Mouse (Mus musculus): ENCODE data around the gene Micu1. TPM values are rescaled to one million over a fixed set of nuclear protein-coding genes. Genes with fewer than 3 reads are reported as not detected.

Gene Micu1
- polyA plus RNA-seq, 1 experiment from 2014 or later, result 83.8 TPM

DNA sequence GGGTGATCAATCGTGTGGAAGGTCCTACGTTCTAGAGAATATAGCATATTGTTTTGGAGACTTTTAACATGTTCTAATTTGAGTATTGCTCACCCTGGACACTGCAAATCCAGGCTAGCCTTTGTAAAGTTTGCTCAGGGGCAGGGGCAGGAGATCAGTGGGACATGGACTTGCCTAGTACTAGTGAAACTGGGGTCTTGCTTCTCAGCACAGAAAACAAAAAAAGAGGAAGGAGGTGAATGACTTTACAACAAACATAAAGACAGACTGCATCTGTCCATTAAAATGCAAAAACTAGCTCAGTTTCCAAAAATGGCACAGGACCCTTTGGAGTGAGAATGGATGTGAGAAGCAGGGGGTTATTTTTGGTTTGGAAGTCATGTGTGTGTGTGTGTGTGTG is 8.2 kb upstream of the Micu1 start:
- 80% methylated on average over 2 of the region's 2 CpGs for WGBS
- H3K9ac ChIP-seq, result no peak overlapping the region
- no peak for ATAC-seq (replicated peaks; ENCODE audit: low FRiP score)

DNA sequence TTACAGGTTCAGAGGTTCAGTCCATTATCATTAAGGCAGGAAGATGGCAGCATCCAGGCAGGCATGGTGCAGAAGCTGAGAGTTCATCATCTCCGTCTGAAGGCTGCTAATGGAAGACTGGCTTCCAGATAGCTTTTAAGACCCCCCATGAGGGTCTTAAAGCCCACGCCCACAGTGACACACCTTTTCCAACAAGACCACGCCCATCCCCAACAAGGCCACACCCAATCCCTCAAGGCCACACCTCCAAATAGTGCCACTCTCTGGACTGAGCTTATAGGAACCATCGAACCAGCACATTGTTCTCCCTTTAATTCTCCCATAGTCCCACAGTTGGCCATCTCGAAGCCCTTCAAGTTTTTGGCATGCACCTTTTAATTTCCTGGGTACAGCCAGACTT is 2.8 kb upstream of the Micu1 start:
- WGBS, result 81% methylated on average over 5 of the region's 5 CpGs
- no peak overlapping the region for H3K9ac ChIP-seq
- H3K9me3 ChIP-seq (replicated peaks), result no peaks in the 10 kb centered on the region
- H3K27ac ChIP-seq, result no peak overlapping the region
- H3K27me3 ChIP-seq, result no peaks in the 10 kb centered on the region
- H3K4me1 ChIP-seq, result peaks cover 8% of the 10 kb centered on the region
- ATAC-seq (replicated peaks; ENCODE audit: low FRiP score), result no peak
- H3K4me2 ChIP-seq, result no peak overlapping the region
- no peaks in the 10 kb centered on the region for H3K36me3 ChIP-seq
- H3K4me3 ChIP-seq (replicated peaks), result no peak overlapping the region

More for the DNA sequence above, 8.2 kb upstream of the Micu1 start:
- no peaks in the 10 kb centered on the region for H3K4me1 ChIP-seq
- no peak overlapping the region for H3K27ac ChIP-seq
- H3K4me3 ChIP-seq (replicated peaks), result no peak overlapping the region
- no peaks in the 10 kb centered on the region for H3K36me3 ChIP-seq
- no peaks in the 10 kb centered on the region for H3K9me3 ChIP-seq (replicated peaks)
- no peak overlapping the region for H3K4me2 ChIP-seq
- H3K27me3 ChIP-seq, result no peaks in the 10 kb centered on the region

DNA sequence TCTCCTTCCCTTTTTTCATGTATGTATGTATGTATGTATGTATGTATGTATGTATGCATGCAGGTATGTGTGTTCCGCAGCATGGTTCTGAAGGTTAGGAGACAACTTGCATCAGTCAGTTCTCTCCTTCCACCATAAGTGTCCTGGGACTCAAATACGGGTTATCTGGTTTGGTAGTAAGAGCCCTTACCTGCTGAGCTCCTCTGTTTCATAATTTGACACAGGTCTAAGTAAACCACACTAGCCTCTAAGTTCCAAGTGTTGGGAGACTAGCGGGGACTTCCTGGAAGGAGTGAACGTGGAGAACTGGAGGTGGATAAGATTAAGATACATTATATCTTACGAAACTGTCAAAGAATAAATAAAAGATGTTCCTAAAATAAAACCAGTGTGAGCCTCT is 472 bp upstream of the Micu1 start:
- ATAC-seq (replicated peaks; ENCODE audit: low FRiP score), result peak; percentile 9; the same call in 1 of the 2 replicates
- H3K4me1 ChIP-seq, result peaks cover 8% of the 10 kb centered on the region
- H3K36me3 ChIP-seq, result no peaks in the 10 kb centered on the region
- no peak overlapping the region for H3K9ac ChIP-seq
- WGBS, result 47% methylated on average over 5 of the region's 5 CpGs
- peak overlapping the region; percentile 81 for H3K4me3 ChIP-seq (replicated peaks)
- peak overlapping the region; percentile 81 for H3K27ac ChIP-seq
- H3K9me3 ChIP-seq (replicated peaks), result no peaks in the 10 kb centered on the region
- H3K4me2 ChIP-seq, result peak overlapping the region; percentile 80
- H3K27me3 ChIP-seq, result no peaks in the 10 kb centered on the region

DNA sequence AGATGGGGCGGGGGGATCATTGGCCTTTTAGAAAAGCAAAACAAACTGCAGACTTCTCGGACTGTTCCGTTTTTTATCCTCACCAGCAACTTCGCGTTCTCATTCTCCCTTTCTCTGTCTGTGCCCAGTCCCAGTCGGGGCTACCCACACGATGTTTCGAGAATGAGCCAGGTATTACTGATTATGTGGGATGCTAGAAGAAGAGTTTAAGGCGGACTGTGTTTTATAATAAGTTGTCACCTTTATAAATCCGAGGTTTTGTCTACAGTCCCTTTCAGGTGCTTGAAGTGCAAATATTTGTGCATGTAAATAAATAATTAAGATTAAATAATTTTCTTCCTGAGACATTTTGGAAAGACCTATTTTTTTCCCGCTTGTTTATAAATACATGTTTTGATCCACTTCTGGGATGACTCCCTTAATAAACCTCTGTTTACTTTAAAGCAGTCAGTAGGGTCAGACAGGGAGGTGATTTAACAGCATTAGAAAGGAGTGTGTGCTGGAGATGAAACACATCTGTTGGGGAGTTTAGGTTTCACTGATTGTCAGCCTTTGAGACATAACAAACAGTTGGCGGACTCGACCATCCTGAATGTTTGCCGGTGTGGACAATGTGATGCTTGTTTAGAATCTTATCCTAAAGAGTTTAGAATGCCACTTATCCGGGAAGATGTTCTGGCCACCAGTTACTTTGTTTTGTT is 933 bp downstream of the Micu1 start:
- Histone ChIP-seq H3K27me3 (no peaks in the 10 kb centered on the region), H3K4me3 (replicated peaks) (peak overlapping the region; percentile 81), H3K9me3 (replicated peaks) (no peaks in the 10 kb centered on the region), H3K4me2 (peak overlapping the region; percentile 80), H3K4me1 (peaks cover 8% of the 10 kb centered on the region), H3K27ac (peak overlapping the region; percentile 81), H3K36me3 (no peaks in the 10 kb centered on the region), H3K9ac (peak overlapping the region; percentile 77)
- ATAC-seq (replicated peaks; ENCODE audit: low FRiP score), result no peak
- 4% methylated on average over 15 of the region's 15 CpGs for WGBS

DNA sequence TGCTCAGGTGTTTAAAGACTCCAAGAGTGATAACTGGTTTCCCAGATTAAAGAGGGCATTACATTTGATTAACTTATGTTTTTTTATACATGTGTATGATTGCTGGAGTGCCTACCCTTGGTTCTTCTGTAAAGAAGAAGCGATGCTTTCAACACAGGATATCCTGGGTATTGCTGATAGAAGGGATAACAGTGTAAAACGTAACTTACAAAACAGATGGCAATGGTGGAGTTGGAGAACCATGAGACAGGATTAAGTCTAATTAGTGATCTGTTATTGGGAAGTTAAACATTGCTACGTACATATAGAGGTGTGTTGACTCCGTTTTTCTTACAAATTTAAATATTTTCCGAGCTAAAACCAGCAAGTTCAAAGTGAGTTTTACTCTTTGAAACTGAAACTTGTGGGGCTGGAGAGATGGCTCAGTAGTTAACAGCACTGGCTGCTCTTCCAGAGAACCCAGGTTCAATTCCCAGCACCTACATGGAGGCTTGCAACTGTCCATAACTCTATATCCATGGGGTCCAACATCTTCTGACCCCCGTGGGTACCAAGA is 4.8 kb downstream of the Micu1 start:
- peaks cover 8% of the 10 kb centered on the region for H3K4me1 ChIP-seq
- no peak for ATAC-seq (replicated peaks; ENCODE audit: low FRiP score)
- WGBS, result 89% methylated on average over 6 of the region's 6 CpGs

DNA sequence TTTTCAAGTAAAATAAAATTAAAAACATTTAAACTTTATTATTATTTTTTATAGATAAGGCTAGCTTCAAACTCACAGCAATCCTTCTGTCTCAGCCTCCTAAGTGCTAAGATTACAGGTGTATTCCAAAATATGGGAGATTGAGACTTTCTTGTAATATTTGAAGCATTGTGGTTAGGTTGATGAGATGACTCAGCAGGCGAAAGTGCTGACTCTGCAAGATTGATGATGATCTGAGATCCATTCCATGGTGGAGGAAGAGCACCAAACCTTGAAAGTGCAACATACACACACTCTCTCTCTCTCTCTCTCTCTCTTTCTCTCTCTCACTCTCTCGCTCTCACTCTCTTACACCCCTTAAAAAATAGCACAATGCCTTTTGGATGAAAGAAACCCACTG is 5.3 kb downstream of the Micu1 start:
- WGBS, result 81% methylated on average over 2 of the region's 2 CpGs
- H3K9ac ChIP-seq, result no peak overlapping the region
- no peak overlapping the region for H3K27ac ChIP-seq
- H3K4me3 ChIP-seq (replicated peaks), result no peak overlapping the region
- H3K9me3 ChIP-seq (replicated peaks), result no peaks in the 10 kb centered on the region
- H3K4me2 ChIP-seq, result no peak overlapping the region
- H3K4me1 ChIP-seq, result peaks cover 8% of the 10 kb centered on the region
- no peaks in the 10 kb centered on the region for H3K27me3 ChIP-seq
- H3K36me3 ChIP-seq, result peaks cover 24% of the 10 kb centered on the region
- ATAC-seq (replicated peaks; ENCODE audit: low FRiP score), result no peak

More for the DNA sequence above, 4.8 kb downstream of the Micu1 start:
- Histone ChIP-seq H3K9me3 (replicated peaks) (no peaks in the 10 kb centered on the region), H3K9ac (no peak overlapping the region), H3K4me2 (no peak overlapping the region), H3K27ac (no peak overlapping the region), H3K4me3 (replicated peaks) (no peak overlapping the region), H3K27me3 (no peaks in the 10 kb centered on the region), H3K36me3 (peaks cover 24% of the 10 kb centered on the region)

DNA sequence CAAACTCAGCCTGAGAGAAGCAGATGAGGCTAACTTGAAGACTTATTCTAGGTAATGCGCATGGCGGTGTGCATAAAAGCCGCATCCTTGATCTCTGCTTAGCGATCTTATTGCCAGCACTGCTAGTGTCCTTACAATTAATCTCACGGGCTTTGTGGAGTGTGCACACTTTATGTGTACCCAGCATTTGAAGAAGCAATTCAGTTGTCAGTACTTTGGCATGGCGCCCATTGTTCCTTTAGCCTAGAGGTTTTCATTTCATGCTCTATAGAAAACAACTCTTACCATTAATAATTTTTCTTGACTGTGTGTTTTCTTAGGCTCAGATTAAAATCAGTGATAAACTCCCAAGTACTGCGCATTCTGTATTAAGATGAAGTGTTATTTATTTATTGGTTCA is 7.0 kb downstream of the Micu1 start:
- 76% methylated on average over 7 of the region's 7 CpGs for WGBS
- no peaks in the 10 kb centered on the region for H3K27me3 ChIP-seq
- no peak overlapping the region for H3K9ac ChIP-seq
- H3K4me2 ChIP-seq, result no peak overlapping the region
- no peak for ATAC-seq (replicated peaks; ENCODE audit: low FRiP score)
- H3K27ac ChIP-seq, result no peak overlapping the region
- H3K4me3 ChIP-seq (replicated peaks), result no peak overlapping the region
- H3K4me1 ChIP-seq, result peaks cover 5% of the 10 kb centered on the region; the same call in 1 of the 2 replicates
- no peaks in the 10 kb centered on the region for H3K9me3 ChIP-seq (replicated peaks)
- peaks cover 24% of the 10 kb centered on the region for H3K36me3 ChIP-seq

DNA sequence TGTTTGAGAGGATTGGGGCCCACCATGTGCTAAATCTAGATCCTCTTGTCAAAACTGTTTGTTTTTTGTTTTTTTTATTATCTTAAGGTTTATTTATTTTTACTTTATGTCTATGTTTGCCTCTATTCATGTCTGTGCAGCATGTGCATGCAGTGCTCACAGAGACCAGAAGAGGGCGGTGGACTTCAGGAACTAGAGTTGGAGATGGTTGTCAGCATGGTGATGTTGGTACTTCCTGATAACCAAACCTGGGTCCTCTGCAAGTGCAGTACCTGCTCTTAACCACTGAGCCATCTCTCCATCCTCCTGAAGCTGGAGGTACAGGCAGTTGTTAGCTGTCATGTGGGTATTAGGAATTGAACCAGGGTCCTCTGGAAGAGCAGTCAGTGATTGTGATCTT is 8.0 kb downstream of the Micu1 start:
- H3K27me3 ChIP-seq, result no peaks in the 10 kb centered on the region
- H3K4me3 ChIP-seq (replicated peaks), result no peak overlapping the region
- WGBS, result 97% methylated on average over 1 of the region's 1 CpGs
- no peak overlapping the region for H3K27ac ChIP-seq
- H3K9me3 ChIP-seq (replicated peaks), result no peaks in the 10 kb centered on the region
- ATAC-seq (replicated peaks; ENCODE audit: low FRiP score), result no peak
- H3K9ac ChIP-seq, result no peak overlapping the region
- no peak overlapping the region for H3K4me2 ChIP-seq
- peaks cover 5% of the 10 kb centered on the region; the same call in 1 of the 2 replicates for H3K4me1 ChIP-seq
- H3K36me3 ChIP-seq, result peaks cover 24% of the 10 kb centered on the region

DNA sequence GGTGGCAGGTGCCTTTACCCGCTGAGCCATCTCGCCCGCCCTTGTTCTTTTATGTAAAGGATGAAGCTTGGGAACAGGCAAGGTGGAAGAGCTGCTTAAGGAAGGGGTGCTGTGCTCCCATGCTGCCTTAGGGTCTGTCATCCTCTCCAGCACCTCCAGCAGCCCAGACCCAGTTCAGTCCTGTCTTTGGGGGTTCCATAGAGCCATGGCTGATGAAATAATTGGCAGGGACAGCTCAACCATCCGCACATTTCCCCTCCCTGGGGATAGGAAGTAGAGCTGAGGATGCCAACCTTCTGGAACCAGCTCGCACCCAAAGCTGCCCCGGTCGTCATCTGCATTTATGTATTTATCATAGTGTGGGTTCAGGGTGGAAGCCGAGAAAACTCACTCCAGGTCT is 9.8 kb downstream of the Micu1 start:
- Histone ChIP-seq H3K36me3 (peaks cover 24% of the 10 kb centered on the region), H3K27ac (no peak overlapping the region), H3K4me1 (peaks cover 5% of the 10 kb centered on the region; the same call in 1 of the 2 replicates), H3K4me3 (replicated peaks) (no peak overlapping the region), H3K4me2 (no peak overlapping the region), H3K9me3 (replicated peaks) (no peaks in the 10 kb centered on the region), H3K27me3 (no peaks in the 10 kb centered on the region), H3K9ac (no peak overlapping the region)
- ATAC-seq (replicated peaks; ENCODE audit: low FRiP score), result no peak
- WGBS, result 95% methylated on average over 8 of the region's 8 CpGs

DNA sequence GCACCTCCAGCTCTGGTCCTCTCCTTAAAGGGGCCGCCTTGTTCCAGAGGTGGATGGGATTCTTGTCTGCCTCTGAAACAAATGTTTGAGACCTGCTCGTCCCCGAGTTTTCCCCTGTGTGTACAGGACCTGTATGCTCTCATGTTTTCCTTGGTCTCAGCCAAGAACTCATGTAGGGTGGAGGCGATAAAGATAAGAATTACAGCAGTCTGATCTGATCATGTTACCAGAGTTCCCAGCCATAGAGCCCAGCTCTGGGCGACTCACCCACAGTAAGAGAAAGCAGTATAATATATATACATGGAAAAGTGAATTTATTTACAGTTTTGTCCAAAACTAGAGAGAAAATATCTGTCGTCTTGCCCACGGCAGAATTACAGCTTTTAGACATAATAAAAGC is 17.7 kb downstream of the Micu1 start:
- Histone ChIP-seq H3K9me3 (replicated peaks) (no peaks in the 10 kb centered on the region), H3K36me3 (no peaks in the 10 kb centered on the region), H3K27me3 (no peaks in the 10 kb centered on the region), H3K4me2 (no peak overlapping the region), H3K4me1 (peaks cover 31% of the 10 kb centered on the region), H3K27ac (no peak overlapping the region), H3K9ac (no peak overlapping the region), H3K4me3 (replicated peaks) (no peak overlapping the region)
- 0 out of 2 replicates have a peak, but pooled peaks have one; percentile 25 for ATAC-seq (replicated peaks; ENCODE audit: low FRiP score)
- WGBS, result 33% methylated on average over 7 of the region's 7 CpGs

DNA sequence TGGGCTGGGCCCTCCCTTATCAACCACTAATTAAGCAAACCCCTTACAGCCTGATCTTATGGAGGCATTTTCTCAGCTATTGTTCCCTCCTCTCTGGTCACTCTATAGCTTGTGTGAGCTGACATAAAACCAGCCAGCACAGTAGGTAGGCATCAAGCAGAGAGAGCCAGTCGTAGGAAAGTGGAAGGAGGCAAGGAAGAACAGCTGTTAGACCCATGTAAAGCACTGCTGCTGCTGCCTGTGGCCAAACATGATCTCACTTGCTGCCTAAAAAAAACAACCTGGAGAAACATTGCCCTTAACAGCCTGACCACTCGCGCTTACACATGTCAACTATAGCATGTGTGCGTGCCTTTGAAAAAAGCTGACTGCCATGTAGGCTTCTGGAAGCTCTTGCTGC is 19.3 kb downstream of the Micu1 start:
- no peaks in the 10 kb centered on the region for H3K36me3 ChIP-seq
- no peak overlapping the region for H3K4me2 ChIP-seq
- H3K4me3 ChIP-seq (replicated peaks), result no peak overlapping the region
- H3K9me3 ChIP-seq (replicated peaks), result no peaks in the 10 kb centered on the region
- ATAC-seq (replicated peaks; ENCODE audit: low FRiP score), result no peak
- no peak overlapping the region for H3K9ac ChIP-seq
- peaks cover 34% of the 10 kb centered on the region for H3K4me1 ChIP-seq
- WGBS, result 39% methylated on average over 4 of the region's 4 CpGs
- H3K27ac ChIP-seq, result no peak overlapping the region
- H3K27me3 ChIP-seq, result no peaks in the 10 kb centered on the region

DNA sequence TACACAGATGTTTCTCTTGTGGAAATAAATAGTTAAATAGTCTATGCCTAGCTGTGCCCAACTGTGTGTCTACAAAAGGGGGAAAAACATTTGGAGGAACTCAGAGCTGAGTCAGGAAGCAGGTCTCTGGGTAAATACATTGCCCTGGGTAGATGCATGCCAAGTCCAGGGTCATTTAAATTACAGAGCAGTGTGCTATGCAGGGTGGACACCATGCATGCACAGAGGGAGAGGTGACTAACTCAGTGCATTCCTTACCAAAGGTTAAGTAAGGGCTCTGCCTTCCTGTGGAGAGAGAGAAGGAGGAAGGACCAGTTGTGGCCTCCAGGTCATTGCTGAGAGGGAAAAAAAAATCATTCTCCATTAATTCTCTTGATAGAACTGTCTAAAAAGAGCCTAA is 22.4 kb downstream of the Micu1 start:
- Histone ChIP-seq H3K4me3 (replicated peaks) (no peak overlapping the region), H3K9ac (no peak overlapping the region), H3K9me3 (replicated peaks) (no peaks in the 10 kb centered on the region), H3K4me1 (peaks cover 39% of the 10 kb centered on the region), H3K27me3 (no peaks in the 10 kb centered on the region), H3K4me2 (no peak overlapping the region), H3K27ac (0 out of 2 replicates have a peak overlapping the region, but pooled peaks have one; percentile 23), H3K36me3 (peaks cover 11% of the 10 kb centered on the region; the same call in 1 of the 2 replicates)
- ATAC-seq (replicated peaks; ENCODE audit: low FRiP score), result 0 out of 2 replicates have a peak, but pooled peaks have one; percentile 38

All from kidney, embryonic 15.5 days (tissue).